Mouse (Mus musculus) cerebellum, adult 2 months (tissue): ENCODE results near the gene Adipor1.

ENCODE experiments used
- CTCF ChIP-seq: fragments of 200-500 bp; IDR thresholded peaks from 2 replicates; pipeline ENCODE4 v1.5.1; 2011; ENCODE audit warnings: low read depth, mild to moderate bottlenecking, control low read depth, low read length, moderate library complexity, borderline replicate concordance; ENCODE audit not compliant: insufficient read depth
- POLR2A ChIP-seq: fragments of 200-500 bp; IDR thresholded peaks from 2 replicates; pipeline ENCODE4 v1.6.1; 2011; ENCODE audit warnings: low read length, control low read depth, borderline replicate concordance; ENCODE audit not compliant: insufficient read depth

DNA sequence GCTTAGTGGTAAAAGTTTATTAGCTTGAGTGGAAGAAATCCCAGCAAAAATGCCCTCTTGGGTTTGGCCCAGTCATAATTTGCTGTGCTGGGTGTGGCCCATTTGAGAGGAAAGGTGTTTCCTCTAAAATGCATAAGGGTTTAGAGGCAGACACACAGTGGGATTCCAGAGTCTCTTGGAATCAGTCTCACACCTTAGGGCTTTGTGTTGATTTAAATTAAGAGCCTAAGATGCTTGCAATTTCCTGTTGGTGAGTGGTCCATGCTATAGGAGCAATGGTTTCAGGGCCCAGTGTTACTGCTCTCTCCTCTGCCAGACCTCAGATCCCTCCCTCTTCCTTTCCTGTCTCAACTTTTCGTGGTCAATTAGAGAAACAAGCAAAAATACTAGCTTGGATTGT lies 4.0 kb downstream of the Adipor1 start:
- TF ChIP-seq CTCF (no peak), POLR2A (no peak)
